Mouse (Mus musculus) CH12.LX (cell line): ENCODE data around the gene Ccdc81. TPM values are rescaled to one million over a fixed set of nuclear protein-coding genes. Genes with fewer than 3 reads are reported as not detected.

Experiments
- DNase-seq: peaks from one replicate; pipeline ENCODE4 v3.0.0-alpha.2; 2013; ENCODE audit errors: extremely low read depth
- H3K27ac ChIP-seq: 2 replicates; pipeline ENCODE4 v1.5.1; 2012; ENCODE audit warnings: low read depth, mild to moderate bottlenecking, control low read depth, moderate library complexity; ENCODE audit not compliant: insufficient read depth
- H3K27me3 ChIP-seq: replicated peaks from 2 replicates; pipeline ENCODE3; 2012; ENCODE audit warnings: inconsistent platforms
- H3K36me3 ChIP-seq, 2 experiments: replicated peaks in 1 of 2; 2 replicates each; pipeline versions ENCODE3 to v1.6.1; 2012; ENCODE audit warnings: inconsistent platforms in 1 of 2, low read length in 1 of 2, mild to moderate bottlenecking in 1 of 2, mixed read lengths in 1 of 2, moderate library complexity in 1 of 2; ENCODE audit not compliant: control insufficient read depth in 1 of 2, insufficient read depth in 1 of 2
- H3K4me1 ChIP-seq, 2 experiments: 2 replicates each; pipeline ENCODE4 v1.6.1; 2012; ENCODE audit warnings: inconsistent platforms in 1 of 2, moderate library complexity in 1 of 2; ENCODE audit not compliant: insufficient read depth in 2 of 2, control insufficient read depth in 1 of 2
- H3K4me2 ChIP-seq: 2 replicates; pipeline ENCODE4 v1.6.1; 2012; ENCODE audit warnings: low read depth, mild to moderate bottlenecking, control low read depth; ENCODE audit not compliant: poor library complexity, insufficient read depth, severe bottlenecking
- H3K4me3 ChIP-seq, 3 experiments: fragments of 150-350 bp in 1 of 3; sonication (generic) in 1 of 3; replicated peaks in 1 of 3; 2 replicates each; pipeline versions ENCODE3 to v1.5.1; 2011 to 2012; ENCODE audit warnings: low read depth in 2 of 3, low read length in 2 of 3, mild to moderate bottlenecking in 2 of 3, moderate library complexity in 2 of 3, control low read depth in 1 of 3, improper control_type of control experiment in 1 of 3, inconsistent platforms in 1 of 3, mixed read lengths in 1 of 3; ENCODE audit not compliant: poor library complexity in 1 of 3
- H3K79me2 ChIP-seq: replicated peaks from 2 replicates; pipeline ENCODE4 v1.6.1; 2012; ENCODE audit warnings: mild to moderate bottlenecking, moderate library complexity; ENCODE audit not compliant: control insufficient read depth, poor library complexity, insufficient read depth, severe bottlenecking; ENCODE audit errors: extremely low read depth
- H3K9ac ChIP-seq: 2 replicates; pipeline ENCODE4 v1.6.1; 2012; ENCODE audit warnings: low read depth, mild to moderate bottlenecking, control low read depth, moderate library complexity; ENCODE audit not compliant: insufficient read depth
- H3K9me3 ChIP-seq: replicated peaks from 2 replicates; pipeline ENCODE3; 2012; ENCODE audit warnings: low read length, inconsistent platforms, mixed read lengths
- BHLHE40 ChIP-seq: IDR thresholded peaks from 2 replicates; pipeline ENCODE4 v1.6.1; 2011; ENCODE audit warnings: mild to moderate bottlenecking, low read depth, low read length, improper control_type of control experiment
- CHD2 ChIP-seq: IDR thresholded peaks from 2 replicates; pipeline ENCODE4 v1.6.1; 2011; ENCODE audit warnings: low read length, improper control_type of control experiment
- CTCF ChIP-seq, 2 experiments: IDR thresholded peaks in 1 of 2; conservative IDR thresholded peaks in 1 of 2; 2 replicates each; pipeline ENCODE4 v1.5.1; 2011 to 2012; ENCODE audit warnings: low read depth in 2 of 2, low read length in 2 of 2, improper control_type of control experiment in 1 of 2, inconsistent platforms in 1 of 2, mild to moderate bottlenecking in 1 of 2, moderate library complexity in 1 of 2
- E2F4 ChIP-seq: IDR thresholded peaks from 2 replicates; pipeline ENCODE4 v1.6.1; 2011; ENCODE audit warnings: low read depth, low read length, improper control_type of control experiment; ENCODE audit not compliant: insufficient replicate concordance
- ELF1 ChIP-seq: IDR thresholded peaks from 2 replicates; pipeline ENCODE4 v1.6.1; 2014; ENCODE audit warnings: low read depth, mild to moderate bottlenecking, inconsistent platforms, low read length, improper control_type of control experiment
- EP300 ChIP-seq: IDR thresholded peaks from 2 replicates; pipeline ENCODE4 v1.6.1; 2011; ENCODE audit warnings: low read length, improper control_type of control experiment
- ETS1 ChIP-seq: conservative IDR thresholded peaks from 2 replicates; pipeline ENCODE4 v1.6.1; 2012; ENCODE audit warnings: low read depth, mild to moderate bottlenecking, inconsistent platforms, low read length, improper control_type of control experiment, moderate library complexity
- JUND ChIP-seq: conservative IDR thresholded peaks from 2 replicates; pipeline ENCODE4 v1.6.1; 2011; ENCODE audit warnings: low read depth, low read length, improper control_type of control experiment
- MEF2A ChIP-seq: IDR thresholded peaks from 2 replicates; pipeline ENCODE4 v1.6.1; 2014; ENCODE audit warnings: low read depth, mild to moderate bottlenecking, inconsistent platforms, low read length, improper control_type of control experiment, borderline replicate concordance
- MYC ChIP-seq: IDR thresholded peaks from 2 replicates; pipeline ENCODE4 v1.6.1; 2011; ENCODE audit warnings: low read depth, mild to moderate bottlenecking, improper control_type of control experiment, low read length
- NELFE ChIP-seq: IDR thresholded peaks from 2 replicates; pipeline ENCODE4 v1.6.1; 2011; ENCODE audit warnings: low read depth, low read length, improper control_type of control experiment
- NRF1 ChIP-seq: IDR thresholded peaks from 2 replicates; pipeline ENCODE4 v1.6.1; 2014; ENCODE audit warnings: low read depth, mild to moderate bottlenecking, inconsistent platforms, low read length, improper control_type of control experiment, moderate library complexity
- TBP ChIP-seq: conservative IDR thresholded peaks from 2 replicates; pipeline ENCODE4 v1.6.1; 2011; ENCODE audit warnings: low read depth, low read length, improper control_type of control experiment
- TCF12 ChIP-seq: IDR thresholded peaks from 2 replicates; pipeline ENCODE4 v1.6.1; 2014; ENCODE audit warnings: low read depth, mild to moderate bottlenecking, inconsistent platforms, low read length, improper control_type of control experiment
- USF2 ChIP-seq: conservative IDR thresholded peaks from 2 replicates; pipeline ENCODE4 v1.6.1; 2011; ENCODE audit warnings: low read depth, low read length, improper control_type of control experiment
- ZC3H11A ChIP-seq: IDR thresholded peaks from 2 replicates; pipeline ENCODE4 v1.6.1; 2012; ENCODE audit warnings: low read depth, mild to moderate bottlenecking, inconsistent platforms, low read length, improper control_type of control experiment
- ZKSCAN1 ChIP-seq: IDR thresholded peaks from 2 replicates; pipeline ENCODE4 v1.6.1; 2012; ENCODE audit warnings: low read depth, inconsistent platforms, low read length, improper control_type of control experiment, borderline replicate concordance
- ZMIZ1 ChIP-seq: IDR thresholded peaks from 2 replicates; pipeline ENCODE4 v1.6.1; 2012; ENCODE audit warnings: low read depth, mild to moderate bottlenecking, inconsistent platforms, low read length, improper control_type of control experiment
- dilution Hi-C: fragments of 300-500 bp; cut with MboI; formaldehyde crosslinking; loops from 2 replicates; pipeline ENCODE4 v1.14.3; 2020; ENCODE audit warnings: low sequenced_read_pairs; ENCODE audit not compliant: extremely low pct_unique_long_range_greater_than_20kb, extremely low pct_ligation_motif_present
- in situ Hi-C: fragments of 300-500 bp; cut with MboI; formaldehyde crosslinking; loops from 3 replicates; pipeline ENCODE4 v1.14.3; 2019; ENCODE audit warnings: low sequenced_read_pairs, low pct_ligation_motif_present, low pct_unique_long_range_greater_than_20kb, mixed read lengths
- polyA plus RNA-seq: library from polyadenylated mRNA; unstranded; fragments of >175 nt; gene quantifications from 2 replicates; pipeline ENCODE4 v1.2.1, GENCODE M21; 2012; ENCODE audit warnings: low read depth; ENCODE audit not compliant: insufficient read length
- total RNA-seq, 2 experiments: library from RNA; depleted of rRNA; stranded (reverse); fragments of 300-350 nt in 1 of 2; fragments of >200 nt in 1 of 2; gene quantifications; 2 replicates each; pipeline ENCODE4 v1.2.3; 2012 to 2014

Gene Ccdc81
- total and polyA plus RNA-seq, 3 experiments: not detected

- dilution Hi-C loops (no loop called here), in situ Hi-C loops (loop anchor here (25.0 kb wide), 1 partner anchor 174 kb away; no protein-coding TSS in a partner anchor)
Observed at GRCm38 (mm10) chr7:89836676-89837075, 66.8 kb downstream of the Ccdc81 start.

GRCm38 (mm10) chr7:89835566-89835965 lies 67.9 kb downstream of the Ccdc81 start:
- DNase-seq: peak; percentile 42
- Histone ChIP-seq H3K9ac (no peak overlapping the region), H3K9me3 (no peaks in the 10 kb centered on the region), H3K79me2 (no peaks in the 10 kb centered on the region), H3K4me1 (peaks cover 8 to 10% of the 10 kb centered on the region in 2 experiments; a peak in 3 of 4 replicates), H3K27ac (no peak overlapping the region), H3K4me2 (no peak overlapping the region), H3K27me3 (no peaks in the 10 kb centered on the region), H3K4me3 (no peak overlapping the region), H3K36me3 (no peaks in the 10 kb centered on the region)
- in situ Hi-C loops (loop anchor here (25.0 kb wide), 1 partner anchor 173 kb away; no protein-coding TSS in a partner anchor), dilution Hi-C loops (no loop called here)
- TF ChIP-seq ZC3H11A: no peak
- no peak for TF ChIP-seq TBP
- TF ChIP-seq USF2: no peak
- TF ChIP-seq JUND: no peak
- TF ChIP-seq ZKSCAN1: no peak
- TF ChIP-seq BHLHE40: peak; percentile 89
- TF ChIP-seq CTCF (conservative IDR thresholded peaks at IDR 0.05 in 1 of 2, IDR thresholded peaks at IDR 0.05 in 1 of 2; ENCODE audit: low read depth in 2 of 2, low read length in 2 of 2): no peak
- TF ChIP-seq E2F4: no peak
- no peak for TF ChIP-seq ELF1
- TF ChIP-seq ETS1: peak; percentile 33; the same call in 1 of the 2 replicates
- TF ChIP-seq TCF12: peak; percentile 48; the same call in 1 of the 2 replicates

More at GRCm38 (mm10) chr7:89836676-89837075, 66.8 kb downstream of the Ccdc81 start:
- no peaks in the 10 kb centered on the region for H3K79me2 ChIP-seq
- TF ChIP-seq TBP (no peak), MYC (no peak), ZKSCAN1 (no peak), ZMIZ1 (no peak), CHD2 (no peak), EP300 (no peak), E2F4 (no peak), MEF2A (no peak), NELFE (no peak), NRF1 (no peak)
- no peak overlapping the region for H3K4me3 ChIP-seq
- no peak overlapping the region for H3K9ac ChIP-seq
- no peaks in the 10 kb centered on the region for H3K36me3 ChIP-seq
- H3K4me2 ChIP-seq: no peak overlapping the region
- H3K27me3 ChIP-seq: no peaks in the 10 kb centered on the region
- no peaks in the 10 kb centered on the region for H3K9me3 ChIP-seq
- peaks cover 8 to 13% of the 10 kb centered on the region in 2 experiments for H3K4me1 ChIP-seq
- H3K27ac ChIP-seq: no peak overlapping the region
- DNase-seq: no peak
